Mouse (Mus musculus): ENCODE data around the gene S100g. TPM values are rescaled to one million over a fixed set of nuclear protein-coding genes. Genes with fewer than 3 reads are reported as not detected.

The S100g gene
- polyA plus RNA-seq (2015; fragmentation: Nextera tagmentation; extraction: Ambion mirVana) = 0.33 and 0.59 TPM in 2 replicates

DNA sequence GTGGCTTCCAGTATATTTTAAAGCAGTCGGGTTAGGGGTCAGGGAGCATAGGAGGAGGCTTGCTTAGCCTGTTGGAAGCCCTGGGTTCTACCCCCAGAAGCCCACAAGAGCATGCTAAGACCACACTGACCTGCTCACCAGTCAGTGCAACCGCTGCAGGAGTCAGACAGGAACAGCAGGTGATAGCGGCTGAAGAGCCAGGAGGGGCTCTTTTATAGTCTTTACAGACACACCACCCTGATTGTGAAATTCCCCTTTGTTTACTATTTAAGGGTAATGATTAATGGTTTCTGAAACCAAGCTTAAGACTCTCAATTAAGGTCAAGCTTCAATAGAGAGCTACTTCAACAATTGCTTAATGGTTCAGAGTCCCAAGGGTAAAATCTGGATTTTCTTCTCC, at the start of gene S100g:
S100g (minus strand) TSS at position 217 of the 400 bp plus-strand sequence.
- no peaks in the 10 kb centered on the region for H3K36me3 ChIP-seq (ENCODE audit: control insufficient read depth, insufficient read depth)
- H3K9ac ChIP-seq (ENCODE audit: low read length) = no peak within 1 kb of the TSS
- no peak within 1 kb of the TSS for H3K27ac ChIP-seq (ENCODE audit: low read length)
- no peaks in the 10 kb centered on the region for H3K27me3 ChIP-seq (ENCODE audit: control insufficient read depth, insufficient read depth, low read length)
- WGBS = 60% methylated on average over 3 of the region's 3 CpGs
- H3K9me3 ChIP-seq (replicated peaks; ENCODE audit: control insufficient read depth, low read length) = no peaks in the 10 kb centered on the region
- ATAC-seq (replicated peaks; ENCODE audit: extremely low read depth, insufficient read depth, low FRiP score) = no peak
- no peak within 1 kb of the TSS for H3K4me2 ChIP-seq (ENCODE audit: low read depth, low read length)
- H3K4me3 ChIP-seq (ENCODE audit: low read length) = no peak within 1 kb of the TSS
- H3K4me1 ChIP-seq (ENCODE audit: control insufficient read depth, insufficient read depth, low read length) = no peaks in the 10 kb centered on the region

DNA sequence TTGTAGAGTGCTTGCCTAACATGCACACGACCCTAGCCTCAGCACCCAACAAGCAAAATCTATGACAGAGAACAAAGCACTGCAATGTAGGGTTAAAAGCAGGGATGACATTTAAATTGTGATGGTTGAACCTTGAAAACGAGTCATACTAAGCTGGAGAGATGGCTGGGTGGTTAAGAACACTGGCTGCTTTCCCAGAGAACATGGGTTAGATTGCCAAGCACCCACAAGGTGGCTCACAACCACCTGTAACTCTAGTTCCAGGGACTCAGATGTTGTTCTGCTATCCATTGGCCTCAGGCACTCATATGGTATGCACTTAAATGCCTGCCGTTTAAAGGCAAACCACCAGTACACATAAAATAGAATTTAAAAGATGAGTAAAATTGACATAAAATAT, 27.7 kb upstream of the S100g start:
- WGBS = 58% methylated on average over 3 of the region's 3 CpGs
- Histone ChIP-seq H3K9me3 (replicated peaks; ENCODE audit: control insufficient read depth, low read length) (no peaks in the 10 kb centered on the region), H3K4me3 (ENCODE audit: low read length) (no peak overlapping the region), H3K4me2 (ENCODE audit: low read depth, low read length) (no peak overlapping the region), H3K36me3 (ENCODE audit: control insufficient read depth, insufficient read depth) (no peaks in the 10 kb centered on the region), H3K27me3 (ENCODE audit: control insufficient read depth, insufficient read depth, low read length) (no peaks in the 10 kb centered on the region), H3K9ac (ENCODE audit: low read length) (no peak overlapping the region), H3K27ac (ENCODE audit: low read length) (no peak overlapping the region), H3K4me1 (ENCODE audit: control insufficient read depth, insufficient read depth, low read length) (no peaks in the 10 kb centered on the region)
- ATAC-seq (replicated peaks; ENCODE audit: extremely low read depth, insufficient read depth, low FRiP score) = no peak

GRCm38 (mm10) chrX:162991396-162991795, 27.0 kb upstream of the S100g start:
- WGBS = 77% methylated on average over 4 of the region's 4 CpGs
- Histone ChIP-seq H3K9me3 (replicated peaks; ENCODE audit: control insufficient read depth, low read length) (no peaks in the 10 kb centered on the region), H3K4me3 (ENCODE audit: low read length) (no peak overlapping the region), H3K9ac (ENCODE audit: low read length) (no peak overlapping the region), H3K4me1 (ENCODE audit: control insufficient read depth, insufficient read depth, low read length) (no peaks in the 10 kb centered on the region), H3K27me3 (ENCODE audit: control insufficient read depth, insufficient read depth, low read length) (no peaks in the 10 kb centered on the region), H3K36me3 (ENCODE audit: control insufficient read depth, insufficient read depth) (no peaks in the 10 kb centered on the region), H3K4me2 (ENCODE audit: low read depth, low read length) (no peak overlapping the region), H3K27ac (ENCODE audit: low read length) (no peak overlapping the region)
- no peak for ATAC-seq (replicated peaks; ENCODE audit: extremely low read depth, insufficient read depth, low FRiP score)

DNA sequence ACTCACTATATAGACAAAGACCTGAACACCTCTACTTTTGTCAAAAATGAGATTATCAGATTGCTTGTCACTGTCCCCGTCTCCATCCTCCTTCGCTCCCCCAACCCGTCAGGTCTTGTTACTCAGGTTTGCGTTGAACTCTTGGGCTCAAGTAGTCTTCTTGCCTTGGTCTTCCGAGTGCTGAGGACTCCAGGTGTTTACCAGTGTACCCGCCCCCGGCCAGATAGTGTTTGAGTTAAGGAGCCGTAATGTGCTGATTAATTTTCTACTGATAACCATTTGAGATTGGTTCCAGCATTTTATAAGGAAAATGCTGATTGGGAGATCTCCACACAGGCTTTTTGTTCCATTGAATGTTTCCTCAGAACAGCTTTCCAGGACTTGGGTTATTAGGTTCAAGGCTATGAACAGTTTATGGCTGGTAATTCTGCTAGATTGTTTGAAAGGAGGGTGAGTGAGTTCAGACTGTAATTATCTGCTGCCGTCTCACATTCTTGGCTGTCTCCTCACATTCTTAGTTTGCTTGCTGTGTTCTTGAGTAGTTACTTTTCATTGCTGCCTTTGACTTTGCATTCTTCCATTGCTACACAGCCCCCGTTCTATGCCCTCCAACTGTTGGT, 22.6 kb upstream of the S100g start:
- no peak overlapping the region for H3K9ac ChIP-seq (ENCODE audit: low read length)
- H3K4me1 ChIP-seq (ENCODE audit: control insufficient read depth, insufficient read depth, low read length) = no peaks in the 10 kb centered on the region
- no peak for ATAC-seq (replicated peaks; ENCODE audit: extremely low read depth, insufficient read depth, low FRiP score)
- H3K4me3 ChIP-seq (ENCODE audit: low read length) = no peak overlapping the region
- no peaks in the 10 kb centered on the region for H3K36me3 ChIP-seq (ENCODE audit: control insufficient read depth, insufficient read depth)
- WGBS = 90% methylated on average over 10 of the region's 10 CpGs
- H3K4me2 ChIP-seq (ENCODE audit: low read depth, low read length) = no peak overlapping the region
- H3K9me3 ChIP-seq (replicated peaks; ENCODE audit: control insufficient read depth, low read length) = no peaks in the 10 kb centered on the region
- H3K27ac ChIP-seq (ENCODE audit: low read length) = no peak overlapping the region
- no peaks in the 10 kb centered on the region for H3K27me3 ChIP-seq (ENCODE audit: control insufficient read depth, insufficient read depth, low read length)

DNA sequence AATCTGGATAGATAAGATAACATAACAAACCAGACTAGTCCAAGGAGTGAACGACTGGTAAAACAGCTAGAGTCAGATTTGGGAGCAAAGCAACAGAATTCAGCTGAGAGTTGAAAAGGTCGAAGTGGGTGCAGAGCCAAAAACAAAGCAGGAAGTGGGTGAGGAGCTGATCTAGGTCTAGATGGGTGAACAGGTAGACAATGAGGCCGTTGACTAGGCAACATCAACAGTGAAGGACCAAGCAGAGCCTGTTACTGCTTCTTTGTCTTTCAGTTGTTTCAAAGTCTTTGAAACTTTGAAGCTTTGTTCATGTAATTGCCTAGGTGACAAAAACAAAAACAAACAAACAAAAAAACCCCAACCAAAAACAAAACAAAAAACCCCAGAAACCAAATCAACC, 11.8 kb upstream of the S100g start:
- ATAC-seq (replicated peaks; ENCODE audit: extremely low read depth, insufficient read depth, low FRiP score) = no peak
- Histone ChIP-seq H3K9ac (ENCODE audit: low read length) (no peak overlapping the region), H3K4me2 (ENCODE audit: low read depth, low read length) (no peak overlapping the region), H3K27ac (ENCODE audit: low read length) (no peak overlapping the region), H3K4me3 (ENCODE audit: low read length) (no peak overlapping the region), H3K9me3 (replicated peaks; ENCODE audit: control insufficient read depth, low read length) (no peaks in the 10 kb centered on the region), H3K4me1 (ENCODE audit: control insufficient read depth, insufficient read depth, low read length) (no peaks in the 10 kb centered on the region), H3K36me3 (ENCODE audit: control insufficient read depth, insufficient read depth) (0 out of 2 replicates have a peak, but pooled peaks cover 2% of the 10 kb centered on the region), H3K27me3 (ENCODE audit: control insufficient read depth, insufficient read depth, low read length) (no peaks in the 10 kb centered on the region)
- WGBS = 67% methylated on average over 3 of the region's 3 CpGs

- ATAC-seq (replicated peaks; ENCODE audit: extremely low read depth, insufficient read depth, low FRiP score) = no peak
- H3K27ac ChIP-seq (ENCODE audit: low read length) = no peak overlapping the region
- no peak overlapping the region for H3K4me3 ChIP-seq (ENCODE audit: low read length)
- H3K36me3 ChIP-seq (ENCODE audit: control insufficient read depth, insufficient read depth) = no peaks in the 10 kb centered on the region
- H3K4me1 ChIP-seq (ENCODE audit: control insufficient read depth, insufficient read depth, low read length) = no peaks in the 10 kb centered on the region
- H3K9me3 ChIP-seq (replicated peaks; ENCODE audit: control insufficient read depth, low read length) = no peaks in the 10 kb centered on the region
- no peak overlapping the region for H3K9ac ChIP-seq (ENCODE audit: low read length)
- no peak overlapping the region for H3K4me2 ChIP-seq (ENCODE audit: low read depth, low read length)
- H3K27me3 ChIP-seq (ENCODE audit: control insufficient read depth, insufficient read depth, low read length) = no peaks in the 10 kb centered on the region
- 46% methylated on average over 8 of the region's 8 CpGs for WGBS
Measured at GRCm38 (mm10) chrX:162967456-162967855, 3.1 kb upstream of the S100g start.

DNA sequence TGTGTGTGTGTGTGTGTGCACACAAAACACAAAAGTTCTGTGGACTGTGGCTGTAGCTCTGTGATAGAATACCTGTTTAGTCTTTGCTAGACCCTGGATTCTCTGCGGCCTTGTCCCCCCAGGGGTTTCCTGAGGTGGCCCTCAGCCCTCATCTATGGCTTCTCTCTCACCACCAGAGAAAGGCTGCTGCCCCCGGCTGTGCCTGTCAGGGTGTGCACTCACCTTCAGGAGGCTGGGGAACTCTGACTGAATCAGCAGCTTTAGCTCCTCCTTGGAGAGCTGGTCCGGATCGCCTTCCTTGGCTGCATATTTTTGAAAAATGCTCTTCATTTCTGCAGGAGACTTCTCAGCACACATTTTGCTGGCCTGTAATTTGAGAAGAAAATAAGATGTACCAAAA, 559 bp downstream of the S100g start:
- Histone ChIP-seq H3K4me2 (ENCODE audit: low read depth, low read length) (no peak overlapping the region), H3K4me1 (ENCODE audit: control insufficient read depth, insufficient read depth, low read length) (no peaks in the 10 kb centered on the region), H3K9me3 (replicated peaks; ENCODE audit: control insufficient read depth, low read length) (no peaks in the 10 kb centered on the region), H3K36me3 (ENCODE audit: control insufficient read depth, insufficient read depth) (no peaks in the 10 kb centered on the region), H3K9ac (ENCODE audit: low read length) (no peak overlapping the region), H3K27me3 (ENCODE audit: control insufficient read depth, insufficient read depth, low read length) (no peaks in the 10 kb centered on the region), H3K27ac (ENCODE audit: low read length) (no peak overlapping the region), H3K4me3 (ENCODE audit: low read length) (no peak overlapping the region)
- ATAC-seq (replicated peaks; ENCODE audit: extremely low read depth, insufficient read depth, low FRiP score) = no peak
- WGBS = 48% methylated on average over 4 of the region's 4 CpGs

GRCm38 (mm10) chrX:162957921-162958320, 6.5 kb downstream of the S100g start:
- Histone ChIP-seq H3K4me2 (ENCODE audit: low read depth, low read length) (no peak overlapping the region), H3K4me3 (ENCODE audit: low read length) (no peak overlapping the region), H3K4me1 (ENCODE audit: control insufficient read depth, insufficient read depth, low read length) (no peaks in the 10 kb centered on the region), H3K9ac (ENCODE audit: low read length) (no peak overlapping the region), H3K9me3 (replicated peaks; ENCODE audit: control insufficient read depth, low read length) (no peaks in the 10 kb centered on the region), H3K36me3 (ENCODE audit: control insufficient read depth, insufficient read depth) (no peaks in the 10 kb centered on the region), H3K27me3 (ENCODE audit: control insufficient read depth, insufficient read depth, low read length) (no peaks in the 10 kb centered on the region), H3K27ac (ENCODE audit: low read length) (no peak overlapping the region)
- no peak for ATAC-seq (replicated peaks; ENCODE audit: extremely low read depth, insufficient read depth, low FRiP score)
- 72% methylated on average over 3 of the region's 3 CpGs for WGBS

DNA sequence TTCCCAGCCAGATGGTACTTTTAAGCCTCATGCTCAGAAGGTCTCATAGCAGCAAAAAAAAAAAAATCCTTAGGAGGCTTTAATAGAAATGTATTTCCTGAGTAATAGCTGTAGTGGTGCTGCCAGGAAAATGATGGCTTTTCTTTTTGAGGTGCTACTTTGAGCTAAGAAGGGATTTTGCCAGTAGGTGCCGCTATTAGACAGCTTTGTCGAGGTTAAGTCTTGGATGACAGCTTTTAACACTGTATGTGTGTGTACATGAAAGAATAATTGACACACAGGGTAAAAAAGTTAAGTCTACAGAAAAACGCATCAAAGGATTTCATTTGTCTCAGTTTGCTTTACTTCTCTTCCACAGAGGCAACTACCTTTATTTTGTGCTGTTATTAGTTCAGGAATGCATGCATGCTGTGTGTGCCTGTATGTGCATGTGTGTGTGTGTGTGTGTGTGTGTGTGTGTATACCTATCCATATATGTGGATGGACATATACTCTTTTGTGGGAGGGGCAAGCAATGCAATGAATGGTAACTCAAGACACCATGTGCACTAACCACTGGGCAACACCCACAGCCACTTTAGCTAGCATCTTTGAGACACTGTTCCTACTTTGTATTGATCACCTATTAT, 14.5 kb downstream of the S100g start:
- no peaks in the 10 kb centered on the region for H3K36me3 ChIP-seq (ENCODE audit: control insufficient read depth, insufficient read depth)
- no peak overlapping the region for H3K9ac ChIP-seq (ENCODE audit: low read length)
- no peaks in the 10 kb centered on the region for H3K9me3 ChIP-seq (replicated peaks; ENCODE audit: control insufficient read depth, low read length)
- no peaks in the 10 kb centered on the region for H3K27me3 ChIP-seq (ENCODE audit: control insufficient read depth, insufficient read depth, low read length)
- WGBS = 25% methylated on average over 3 of the region's 3 CpGs
- no peak overlapping the region for H3K27ac ChIP-seq (ENCODE audit: low read length)
- H3K4me2 ChIP-seq (ENCODE audit: low read depth, low read length) = no peak overlapping the region
- H3K4me1 ChIP-seq (ENCODE audit: control insufficient read depth, insufficient read depth, low read length) = no peaks in the 10 kb centered on the region
- H3K4me3 ChIP-seq (ENCODE audit: low read length) = no peak overlapping the region
- no peak for ATAC-seq (replicated peaks; ENCODE audit: extremely low read depth, insufficient read depth, low FRiP score)
